Mouse (Mus musculus) cerebellum, adult 2 months (tissue): Measurements from ENCODE around the gene Drc7.

Experiments
- CTCF ChIP-seq: fragments of 200-500 bp; IDR thresholded peaks from 2 replicates; pipeline ENCODE4 v1.5.1; 2011; ENCODE audit warnings: low read depth, mild to moderate bottlenecking, control low read depth, low read length, moderate library complexity, borderline replicate concordance; ENCODE audit not compliant: insufficient read depth
- POLR2A ChIP-seq: fragments of 200-500 bp; IDR thresholded peaks from 2 replicates; pipeline ENCODE4 v1.6.1; 2011; ENCODE audit warnings: low read length, control low read depth, borderline replicate concordance; ENCODE audit not compliant: insufficient read depth

GRCm38 (mm10) chr8:95016684-95017083 lies 38.2 kb upstream of the Drc7 start:
- TF ChIP-seq CTCF (no peak), POLR2A (no peak)
